ENCODE assay signal across 9 mouse cellular contexts in the genomic region with DNA sequence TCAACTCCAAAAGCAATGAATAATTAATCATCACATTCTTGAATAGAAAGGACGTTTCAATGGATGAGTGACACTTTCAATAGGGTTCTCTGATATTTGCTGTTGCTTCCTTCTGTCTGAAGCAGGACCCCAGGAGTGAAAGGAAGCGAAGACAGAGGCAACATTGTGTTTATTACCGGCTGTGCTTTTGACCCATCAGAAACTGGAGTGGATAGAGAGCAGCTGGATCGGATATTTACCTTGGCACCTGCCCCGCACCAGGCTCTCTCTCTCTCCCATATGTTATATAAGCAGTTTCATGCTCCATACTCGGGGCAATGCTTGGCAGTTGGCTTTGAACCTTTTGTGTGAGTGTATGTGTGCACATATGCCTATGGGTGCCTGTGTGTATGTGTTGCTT. TPM values are rescaled to one million over a fixed set of nuclear protein-coding genes. Genes with fewer than 3 reads are reported as not detected.
DNase-seq lines count a peak whose midpoint lies in the region; ATAC-seq and TF ChIP-seq lines count a peak whose summit lies in the region.
"Had no signal": no experiment of that assay in that cellular context is flagged by ENCODE, and none has a peak within 500 bp of the region (broad histone marks: within the 10 kb centered on the region; RNA-seq: fewer than 3 reads in every experiment).

No protein-coding gene starts in this region.

- no peaks in the 10 kb centered on the region for H3K9me3 ChIP-seq in heart, postnatal 0 days (replicated peaks; ENCODE audit: control insufficient read depth, low read length)
- no peaks in the 10 kb centered on the region for H3K9me3 ChIP-seq in heart, embryonic 12.5 days (replicated peaks)
- no peaks in the 10 kb centered on the region for H3K9me3 ChIP-seq in embryonic facial prominence, embryonic 15.5 days (replicated peaks)
- no peaks in the 10 kb centered on the region for H3K9me3 ChIP-seq in hindbrain, embryonic 14.5 days (ENCODE audit: control insufficient read depth, low read length)
- H3K9me3 ChIP-seq in midbrain, embryonic 15.5 days: no peaks in the 10 kb centered on the region
- H3K9me3 ChIP-seq: liver, embryonic 15.5 days had no signal

- peak overlapping the region; percentile 85; the same call in 1 of the 2 replicates for H3K27ac ChIP-seq in heart, postnatal 0 days (ENCODE audit: low read depth)
- no peak overlapping the region for H3K27ac ChIP-seq in heart, embryonic 12.5 days (ENCODE audit: poor library complexity, severe bottlenecking)
- H3K27ac ChIP-seq in embryonic facial prominence, embryonic 15.5 days (replicated peaks): peak overlapping the region; percentile 85; the same call in 1 of the 2 replicates
- peak overlapping the region; percentile 92 for H3K27ac ChIP-seq in hindbrain, embryonic 14.5 days
- peak overlapping the region; percentile 93 for H3K27ac ChIP-seq in midbrain, embryonic 15.5 days

- ATAC-seq in heart, postnatal 0 days (ENCODE audit: insufficient read depth, low read depth): no peak
- no peak for ATAC-seq in heart, embryonic 12.5 days (ENCODE audit: insufficient number of reproducible peaks, low FRiP score)
- no peak for ATAC-seq in embryonic facial prominence, embryonic 15.5 days (ENCODE audit: insufficient number of reproducible peaks, low FRiP score, low TSS enrichment, low read depth)
- peak; percentile 7; the same call in 1 of the 2 replicates for ATAC-seq in hindbrain, embryonic 14.5 days (ENCODE audit: low FRiP score)
- peak; percentile 28 for ATAC-seq in midbrain, embryonic 15.5 days (replicated peaks)

- no peak for DNase-seq in heart, postnatal 0 days (ENCODE audit: low spot score)
- no peak for DNase-seq in hindbrain, embryonic 14.5 days (ENCODE audit: low spot score)
- DNase-seq in embryo, embryonic 11 days: no peak
- DNase-seq in ovary, postnatal 14 days (ENCODE audit: low spot score): no peak
- DNase-seq in frontal cortex, adult 2 months (ENCODE audit: extremely low spot score in 1 of 2, low spot score in 1 of 2): no peak

- no peak overlapping the region; the same call in 1 of the 2 replicates for H3K9ac ChIP-seq in heart, postnatal 0 days (replicated peaks; ENCODE audit: low read depth, low read length)
- H3K9ac ChIP-seq in heart, embryonic 12.5 days: no peak overlapping the region
- H3K9ac ChIP-seq in embryonic facial prominence, embryonic 15.5 days: no peak overlapping the region
- H3K9ac ChIP-seq in hindbrain, embryonic 14.5 days: peak overlapping the region; percentile 56; the same call in 1 of the 2 replicates
- H3K9ac ChIP-seq in midbrain, embryonic 15.5 days: peak overlapping the region; percentile 55; the same call in 1 of the 2 replicates

- no peaks in the 10 kb centered on the region for H3K36me3 ChIP-seq in heart, postnatal 0 days (replicated peaks; ENCODE audit: control insufficient read depth, insufficient read depth, low read length)
- H3K36me3 ChIP-seq in heart, embryonic 12.5 days: no peaks in the 10 kb centered on the region
- no peaks in the 10 kb centered on the region for H3K36me3 ChIP-seq in embryonic facial prominence, embryonic 15.5 days
- no peaks in the 10 kb centered on the region for H3K36me3 ChIP-seq in hindbrain, embryonic 14.5 days (replicated peaks; ENCODE audit: control insufficient read depth, insufficient read depth)
- no peaks in the 10 kb centered on the region for H3K36me3 ChIP-seq in midbrain, embryonic 15.5 days (replicated peaks)
- H3K36me3 ChIP-seq: liver, embryonic 15.5 days had no signal

- no peak for TF ChIP-seq CTCF in heart, postnatal 0 days (IDR thresholded peaks at IDR 0.05; ENCODE audit: low read depth)

- no peak for TF ChIP-seq EP300 in heart, postnatal 0 days (IDR thresholded peaks at IDR 0.05; ENCODE audit: low read depth)

- 59% methylated on average over 6 of the region's 6 CpGs for WGBS in heart, postnatal 0 days
- WGBS in heart, embryonic 12.5 days: 60% methylated on average over 6 of the region's 6 CpGs
- 65% methylated on average over 6 of the region's 6 CpGs for WGBS in embryonic facial prominence, embryonic 15.5 days
- WGBS in hindbrain, embryonic 14.5 days: 13% methylated on average over 6 of the region's 6 CpGs
- WGBS in midbrain, embryonic 15.5 days: 8% methylated on average over 6 of the region's 6 CpGs

- H3K4me1 ChIP-seq in heart, postnatal 0 days (ENCODE audit: control insufficient read depth, insufficient read depth): peaks cover 13% of the 10 kb centered on the region
- peaks cover 25% of the 10 kb centered on the region for H3K4me1 ChIP-seq in heart, embryonic 12.5 days (replicated peaks)
- H3K4me1 ChIP-seq in embryonic facial prominence, embryonic 15.5 days: peaks cover 21% of the 10 kb centered on the region
- peaks cover 9% of the 10 kb centered on the region for H3K4me1 ChIP-seq in hindbrain, embryonic 14.5 days (replicated peaks; ENCODE audit: control insufficient read depth, insufficient read depth, low read length)
- H3K4me1 ChIP-seq in midbrain, embryonic 15.5 days: peaks cover 12% of the 10 kb centered on the region

- H3K4me3 ChIP-seq in heart, postnatal 0 days (ENCODE audit: low read depth, low read length): no peak overlapping the region
- H3K4me3 ChIP-seq in heart, embryonic 12.5 days: no peak overlapping the region
- no peak overlapping the region for H3K4me3 ChIP-seq in embryonic facial prominence, embryonic 15.5 days (replicated peaks)
- peak overlapping the region; percentile 30; the same call in 1 of the 2 replicates for H3K4me3 ChIP-seq in hindbrain, embryonic 14.5 days (replicated peaks; ENCODE audit: low read length)
- H3K4me3 ChIP-seq in midbrain, embryonic 15.5 days: no peak overlapping the region

- H3K27me3 ChIP-seq in heart, postnatal 0 days (ENCODE audit: control insufficient read depth, insufficient read depth, low read length): no peaks in the 10 kb centered on the region
- H3K27me3 ChIP-seq in heart, embryonic 12.5 days (replicated peaks): no peaks in the 10 kb centered on the region
- H3K27me3 ChIP-seq in embryonic facial prominence, embryonic 15.5 days: no peaks in the 10 kb centered on the region
- no peaks in the 10 kb centered on the region for H3K27me3 ChIP-seq in hindbrain, embryonic 14.5 days (ENCODE audit: control insufficient read depth, insufficient read depth, low read length)
- H3K27me3 ChIP-seq in midbrain, embryonic 15.5 days (replicated peaks): 0 out of 2 replicates have a peak, but pooled peaks cover 3% of the 10 kb centered on the region
- H3K27me3 ChIP-seq: liver, embryonic 15.5 days had no signal

- H3K4me2 ChIP-seq in heart, postnatal 0 days (ENCODE audit: low read depth, low read length): no peak overlapping the region
- H3K4me2 ChIP-seq in heart, embryonic 12.5 days: no peak overlapping the region; the same call in 1 of the 2 replicates
- peak overlapping the region; percentile 55; the same call in 1 of the 2 replicates for H3K4me2 ChIP-seq in embryonic facial prominence, embryonic 15.5 days (replicated peaks)
- H3K4me2 ChIP-seq in hindbrain, embryonic 14.5 days (replicated peaks): peak overlapping the region; percentile 61
- peak overlapping the region; percentile 61 for H3K4me2 ChIP-seq in midbrain, embryonic 15.5 days

RNA-seq across cellular contexts. Expression of a gene that starts 23.6 kb away (rescaled TPM):
- 5.6 and 7.3 TPM in 2 replicates for total RNA-seq in heart, postnatal 0 days (2014; rRNA removed; ENCODE audit: low replicate concordance)
- polyA plus RNA-seq in heart, postnatal 0 days (2015; fragmentation: Nextera tagmentation; extraction: Ambion mirVana): 0.73 and 0.92 TPM in 2 replicates
- 2.4 and 2.6 TPM in 2 replicates for polyA plus RNA-seq in heart, embryonic 12.5 days (2016; fragmentation: Nextera tagmentation; extraction: Ambion mirVana)
- 2.4 and 3.0 TPM in 2 replicates for polyA plus RNA-seq in embryonic facial prominence, embryonic 15.5 days (2015; fragmentation: Nextera tagmentation; extraction: Ambion mirVana)
- polyA plus RNA-seq in hindbrain, embryonic 14.5 days (2014; fragmentation: Nextera tagmentation; extraction: Ambion mirVana): 2.2 and 2.5 TPM in 2 replicates
- polyA plus RNA-seq in midbrain, embryonic 15.5 days (2015; fragmentation: Nextera tagmentation; extraction: Ambion mirVana): 1.5 and 1.8 TPM in 2 replicates
- 6.2 and 6.8 TPM in 2 replicates for polyA plus RNA-seq in frontal cortex, adult 2 months (2012; rRNA removed)

Comparison
In these comparisons a context has a peak if more than half of its experiments do, and no peak if none do; other contexts are left out.
1. ATAC-seq: peak in hindbrain, embryonic 14.5 days (single experiment) and midbrain, embryonic 15.5 days (single experiment); none in heart, postnatal 0 days (single experiment), heart, embryonic 12.5 days (single experiment) and embryonic facial prominence, embryonic 15.5 days (single experiment).
2. H3K4me2 ChIP-seq: peak in embryonic facial prominence, embryonic 15.5 days (single experiment), hindbrain, embryonic 14.5 days (single experiment) and midbrain, embryonic 15.5 days (single experiment); none in heart, postnatal 0 days (single experiment) and heart, embryonic 12.5 days (single experiment).
3. H3K9ac ChIP-seq: peak in hindbrain, embryonic 14.5 days (single experiment) and midbrain, embryonic 15.5 days (single experiment); none in heart, postnatal 0 days (single experiment), heart, embryonic 12.5 days (single experiment) and embryonic facial prominence, embryonic 15.5 days (single experiment).